Mouse (Mus musculus): ENCODE results near the gene Acsl4.

- TF ChIP-seq CTCF (IDR thresholded peaks at IDR 0.05; ENCODE audit: low read depth), result no peak
- TF ChIP-seq EP300 (IDR thresholded peaks at IDR 0.05; ENCODE audit: low read depth), result no peak
Observed at GRCm38 (mm10) chrX:142390247-142390908, at the start of gene Acsl4.
